Mouse (Mus musculus) telencephalon, adult 2 months (tissue): ENCODE measurements at regions not wholly inside any gene's neighbourhood (a gene's known extent, or its start where the extent isn't known, plus 50 kb on each side); places are given as distances from the start of the nearest gene placed in this dataset.
A peak's percentile ranks its signal among the peaks of the same experiment; 100 is the strongest.

Experiments used
- DNase-seq: peaks from one replicate; pipeline ENCODE4 v3.0.0-alpha.2; 2011; ENCODE audit warnings: low read depth, low spot score

- no peak for DNase-seq
These were observed 1208.9 kb upstream of the G6pd2 start for GRCm38 (mm10) chr5:60599460-60600299.

- no peak for DNase-seq
These were observed 1208.3 kb upstream of the G6pd2 start for GRCm38 (mm10) chr5:60600300-60600648.

- DNase-seq, result peak; percentile 55
These were observed 1199.5 kb upstream of the G6pd2 start for GRCm38 (mm10) chr5:60608943-60609614.
